Mouse (Mus musculus) ES-Bruce4 (cell line): ENCODE results near the gene Brinp1.

Experiments
- CTCF ChIP-seq: IDR thresholded peaks from one replicate; pipeline ENCODE4 v1.8.1; 2011; ENCODE audit warnings: low read depth, low read length
- EP300 ChIP-seq: IDR thresholded peaks from 2 replicates; pipeline ENCODE4 v1.6.1; 2011; ENCODE audit warnings: low read depth, low read length; ENCODE audit not compliant: insufficient read depth

GRCm38 (mm10) chr4:68865135-68865767 is 88.9 kb downstream of the Brinp1 start:
- TF ChIP-seq CTCF, result no peak
- TF ChIP-seq EP300, result no peak
